In the genomic region with DNA sequence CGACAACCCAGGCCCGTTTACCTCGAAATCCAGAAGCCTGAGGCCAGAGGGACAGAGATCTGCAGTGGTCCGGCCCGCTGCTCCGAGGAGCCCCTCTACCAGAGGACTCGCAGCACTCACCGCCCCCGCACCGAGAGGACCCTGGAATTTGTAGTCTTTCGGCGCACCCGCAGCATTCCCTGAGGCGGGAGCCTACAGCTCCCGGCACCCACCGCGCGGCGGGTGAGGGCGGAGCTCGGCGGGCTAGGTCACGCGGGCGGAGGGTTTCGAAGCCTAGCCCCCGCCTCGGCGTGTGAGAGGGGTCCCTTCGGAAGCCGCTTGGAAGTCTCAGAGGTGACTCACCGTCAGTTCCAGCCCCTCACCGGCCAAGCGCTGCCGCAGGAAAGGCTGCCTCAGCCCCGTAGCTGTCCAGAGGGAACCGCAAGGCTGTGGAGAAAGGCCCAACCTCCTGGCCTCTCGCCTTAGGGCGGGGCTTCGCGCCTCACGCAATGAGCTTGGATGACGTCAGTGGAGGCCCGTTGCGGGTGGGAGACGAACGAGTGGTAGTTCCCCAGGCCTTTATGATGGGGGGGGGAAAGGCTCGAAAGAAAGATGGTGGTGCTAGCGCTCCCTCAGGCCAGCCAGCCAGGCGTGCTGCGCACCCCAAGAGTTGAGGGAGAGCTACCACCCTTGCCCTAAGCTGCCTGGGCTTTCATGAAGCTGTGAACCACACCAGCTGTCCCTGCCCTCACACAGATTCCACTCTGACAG, we compare ENCODE assay signal across 7 mouse cellular contexts. TPM values are rescaled to one million over a fixed set of nuclear protein-coding genes. Genes with fewer than 3 reads are reported as not detected.
DNase-seq lines count a peak whose midpoint lies in the region; ATAC-seq lines count a peak whose summit lies in the region.

A gene (minus strand): TSS at position 483 of the 750 bp plus-strand sequence.

- H3K27ac ChIP-seq in embryonic facial prominence, embryonic 10.5 days (replicated peaks), result peak within 1 kb of the TSS; percentile 98
- H3K27ac ChIP-seq in limb, embryonic 10.5 days, result peak within 1 kb of the TSS; percentile 97
- H3K27ac ChIP-seq in midbrain, embryonic 13.5 days, result peak within 1 kb of the TSS; percentile 98

- WGBS in embryonic facial prominence, embryonic 10.5 days, result under 1% methylated on average over 51 of the region's 51 CpGs
- under 1% methylated on average over 51 of the region's 51 CpGs for whole genome bisulfite sequencing in limb, embryonic 10.5 days
- under 1% methylated on average over 51 of the region's 51 CpGs for WGBS in midbrain, embryonic 13.5 days

- no peaks in the 10 kb centered on the region for H3K27me3 ChIP-seq in embryonic facial prominence, embryonic 10.5 days (replicated peaks; ENCODE audit: low read depth, poor library complexity, severe bottlenecking)
- no peaks in the 10 kb centered on the region for H3K27me3 ChIP-seq in limb, embryonic 10.5 days (ENCODE audit: low read depth, poor library complexity, severe bottlenecking)
- no peaks in the 10 kb centered on the region for H3K27me3 ChIP-seq in midbrain, embryonic 13.5 days

- no peaks in the 10 kb centered on the region for H3K9me3 ChIP-seq in embryonic facial prominence, embryonic 10.5 days
- H3K9me3 ChIP-seq in limb, embryonic 10.5 days (replicated peaks), result no peaks in the 10 kb centered on the region
- H3K9me3 ChIP-seq in midbrain, embryonic 13.5 days, result no peaks in the 10 kb centered on the region

- peak within 1 kb of the TSS; percentile 89 for H3K9ac ChIP-seq in midbrain, embryonic 13.5 days (replicated peaks)

- H3K36me3 ChIP-seq in embryonic facial prominence, embryonic 10.5 days (replicated peaks), result peaks cover 7% of the 10 kb centered on the region
- H3K36me3 ChIP-seq in limb, embryonic 10.5 days, result peaks cover 18% of the 10 kb centered on the region
- no peaks in the 10 kb centered on the region for H3K36me3 ChIP-seq in midbrain, embryonic 13.5 days

- peak within 1 kb of the TSS; percentile 86 for H3K4me3 ChIP-seq in embryonic facial prominence, embryonic 10.5 days
- peak within 1 kb of the TSS; percentile 73 for H3K4me3 ChIP-seq in limb, embryonic 10.5 days
- peak within 1 kb of the TSS; percentile 60 for H3K4me3 ChIP-seq in midbrain, embryonic 13.5 days (replicated peaks)

- H3K4me1 ChIP-seq in embryonic facial prominence, embryonic 10.5 days, result peaks cover 29% of the 10 kb centered on the region
- H3K4me1 ChIP-seq in limb, embryonic 10.5 days, result peaks cover 23% of the 10 kb centered on the region
- peaks cover 45% of the 10 kb centered on the region for H3K4me1 ChIP-seq in midbrain, embryonic 13.5 days (replicated peaks)

- peak within 1 kb of the TSS; percentile 91 for H3K4me2 ChIP-seq in midbrain, embryonic 13.5 days (replicated peaks)

- ATAC-seq in granulocyte monocyte progenitor cell, adult 5-6 weeks (replicated peaks; ENCODE audit: poor library complexity, severe bottlenecking), result peak; percentile 90
- peak; percentile 99 for ATAC-seq in midbrain, embryonic 13.5 days

- peak; percentile 95 for DNase-seq in adrenal gland, postnatal 10 days
- DNase-seq in embryonic facial prominence, embryonic 10.5 days (ENCODE audit: low spot score), result peak; percentile 96
- DNase-seq in kidney, adult 11 months, result peak; percentile 93
- DNase-seq in limb, embryonic 10.5 days (ENCODE audit: low spot score), result peak; percentile 93
- DNase-seq in spleen, adult 12 weeks (ENCODE audit: low spot score), result peak; percentile 90

RNA-seq across cellular contexts. Expression of the gene that starts here (rescaled TPM):
- total RNA-seq in adrenal gland, postnatal 10 days (2021), result 100 to 1,000 TPM; 126 to 148 TPM
- 112 and 116 TPM in 2 replicates for polyA plus RNA-seq in embryonic facial prominence, embryonic 10.5 days (2016; fragmentation: Nextera tagmentation; extraction: Ambion mirVana)
- 22.2 and 26.0 TPM in 2 replicates for total RNA-seq in granulocyte monocyte progenitor cell, adult 5-6 weeks (2014; fragmentation: Nextera tagmentation)
- 11.4 and 13.1 TPM in 2 replicates for total RNA-seq in granulocyte monocyte progenitor cell, adult 5-6 weeks (2017)
- polyA plus RNA-seq in limb, embryonic 10.5 days (2016; fragmentation: Nextera tagmentation; extraction: Ambion mirVana), result 112 TPM in 2 replicates
- polyA plus RNA-seq in midbrain, embryonic 13.5 days (2015; fragmentation: Nextera tagmentation; extraction: Ambion mirVana), result 108 and 109 TPM in 2 replicates

Comparison
In these comparisons a context has a peak if more than half of its experiments do, and no peak if none do; other contexts are left out.
1. Peak in every context shown above with its lines: DNase-seq, ATAC-seq, H3K4me3 ChIP-seq and H3K27ac ChIP-seq.
2. RNA of the gene that starts here (total RNA-seq): 126 to 148 TPM in adrenal gland, postnatal 10 days; 11.4 to 26.0 TPM in granulocyte monocyte progenitor cell, adult 5-6 weeks; every median in the first group is over 4 times any median in the second.